Mouse (Mus musculus) embryo, embryonic 10.5 days (tissue): ENCODE results near the gene Otx2.
A peak's percentile ranks its signal among the peaks of the same experiment; 100 is the strongest.

Experiments used
- DNase-seq: peaks from one replicate; pipeline ENCODE4 v3.0.0-alpha.2; 2015; ENCODE audit warnings: low spot score

Gene Otx2

GRCm38 (mm10) chr14:48673541-48673940, at the start of gene Otx2:
Otx2 (minus strand) TSS chr14:48673819.
- peak; percentile 50 for DNase-seq

GRCm38 (mm10) chr14:48722763-48723162, 49.1 kb upstream of the Otx2 start:
- DNase-seq: no peak

- DNase-seq: no peak
These were observed 45.7 kb upstream of the Otx2 start for GRCm38 (mm10) chr14:48719296-48719695.

GRCm38 (mm10) chr14:48717632-48718279, 44.1 kb upstream of the Otx2 start:
- no peak for DNase-seq

GRCm38 (mm10) chr14:48716456-48716855, 42.8 kb upstream of the Otx2 start:
- DNase-seq: no peak

GRCm38 (mm10) chr14:48710871-48711370, 37.3 kb upstream of the Otx2 start:
- peak; percentile 44 for DNase-seq

- DNase-seq: no peak
These were observed 36.6 kb upstream of the Otx2 start for GRCm38 (mm10) chr14:48710062-48710870.

- peak; percentile 84 for DNase-seq
These were observed 35.9 kb upstream of the Otx2 start for GRCm38 (mm10) chr14:48709371-48710061.

- peak; percentile 39 for DNase-seq
These were observed 34.3 kb upstream of the Otx2 start for GRCm38 (mm10) chr14:48707844-48708383.

GRCm38 (mm10) chr14:48707391-48707790, 33.8 kb upstream of the Otx2 start:
- DNase-seq: peak; percentile 5

- DNase-seq: no peak
These were observed 27.3 kb upstream of the Otx2 start for GRCm38 (mm10) chr14:48700790-48701370.

GRCm38 (mm10) chr14:48679590-48679989, 6.0 kb upstream of the Otx2 start:
- DNase-seq: no peak

- no peak for DNase-seq
These were observed 5.1 kb upstream of the Otx2 start for GRCm38 (mm10) chr14:48678674-48679073.

- DNase-seq: peak; percentile 35
These were observed 615 bp upstream of the Otx2 start for GRCm38 (mm10) chr14:48674036-48674831.

GRCm38 (mm10) chr14:48672611-48673176, 925 bp downstream of the Otx2 start:
- DNase-seq: peak; percentile 52

- DNase-seq: peak; percentile 56
These were observed 2.0 kb downstream of the Otx2 start for GRCm38 (mm10) chr14:48671480-48672240.

GRCm38 (mm10) chr14:48670761-48671479, 2.7 kb downstream of the Otx2 start:
- DNase-seq: peak; percentile 48

GRCm38 (mm10) chr14:48670258-48670630, 3.4 kb downstream of the Otx2 start:
- no peak for DNase-seq

GRCm38 (mm10) chr14:48669541-48670257, 3.9 kb downstream of the Otx2 start:
- DNase-seq: peak; percentile 61
